Mouse (Mus musculus): ENCODE measurements around the gene Rab13.

DNA sequence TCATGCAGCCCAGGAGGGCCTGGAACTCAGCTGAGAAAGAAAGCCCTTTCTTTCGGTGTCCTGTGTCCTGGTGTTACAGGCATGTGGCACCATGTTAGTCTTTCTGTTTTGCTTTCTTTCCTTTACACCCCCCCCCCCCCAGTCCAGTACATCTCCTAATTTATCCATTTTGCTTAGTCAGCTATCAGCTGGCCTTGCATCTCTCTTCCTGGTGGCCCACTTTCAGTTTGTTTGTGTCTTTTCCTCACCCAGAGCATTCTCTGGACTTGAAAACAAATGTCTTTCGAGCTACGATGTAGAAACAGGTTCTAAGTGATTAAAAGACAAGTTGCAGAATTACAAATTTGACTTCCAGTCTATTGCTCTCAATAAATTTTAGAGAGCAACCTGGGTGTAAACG lies 9.0 kb downstream of the Rab13 start:
- TF ChIP-seq CTCF (IDR thresholded peaks at IDR 0.05; ENCODE audit: low read depth, low read length) (no peak), POLR2A (IDR thresholded peaks at IDR 0.05; ENCODE audit: extremely low read depth, insufficient read depth, low read length) (no peak)

Measured in liver, adult 2 months (tissue).